Mouse (Mus musculus) erythroblast, embryonic 14.5 days (primary cell): ENCODE measurements around the gene Kcnmb1.

Source experiments
- GATA1 ChIP-seq: IDR thresholded peaks from 2 replicates; pipeline ENCODE4 v1.6.1; 2012; ENCODE audit warnings: low read length, inconsistent platforms, mixed read lengths
- TAL1 ChIP-seq: IDR thresholded peaks from 3 replicates; pipeline ENCODE4 v1.6.1; 2012; ENCODE audit warnings: low read length, inconsistent platforms, mixed read lengths

- no peak for TF ChIP-seq GATA1
- TF ChIP-seq TAL1: no peak
These were observed 39.8 kb downstream of the Kcnmb1 start for GRCm38 (mm10) chr11:34002593-34002965.
